Mouse (Mus musculus): ENCODE results near the gene Cpz.

GRCm38 (mm10) chr5:35495989-35496388 is 29.5 kb downstream of the Cpz start:
- no peak for TF ChIP-seq POLR2A (IDR thresholded peaks at IDR 0.05; ENCODE audit: insufficient read depth, low read length)
- no peak for TF ChIP-seq CTCF (IDR thresholded peaks at IDR 0.05; ENCODE audit: low read depth, low read length)
- no peak for TF ChIP-seq EP300 (IDR thresholded peaks at IDR 0.05; ENCODE audit: insufficient read depth, low read depth, low read length)
